Mouse (Mus musculus): Measurements from ENCODE around the gene Gm5089. TPM values are rescaled to one million over a fixed set of nuclear protein-coding genes. Genes with fewer than 3 reads are reported as not detected.

Gm5089 gene
- polyA plus RNA-seq, 1 experiment from 2014 or later: not detected

GRCm38 (mm10) chr14:122481181-122481580, 30.3 kb upstream of the Gm5089 start:
- Histone ChIP-seq H3K4me2 (ENCODE audit: low read depth, low read length) (no peak overlapping the region), H3K27ac (replicated peaks; ENCODE audit: low read depth, low read length) (no peak overlapping the region), H3K9me3 (replicated peaks; ENCODE audit: control insufficient read depth, low read length) (no peaks in the 10 kb centered on the region), H3K9ac (replicated peaks; ENCODE audit: low read length) (no peak overlapping the region), H3K36me3 (replicated peaks; ENCODE audit: control insufficient read depth, insufficient read depth, low read depth, low read length) (no peaks in the 10 kb centered on the region), H3K27me3 (ENCODE audit: control insufficient read depth, insufficient read depth, low read length) (peaks cover 57% of the 10 kb centered on the region), H3K4me3 (ENCODE audit: low read depth, low read length) (no peak overlapping the region; the same call in 1 of the 2 replicates), H3K4me1 (ENCODE audit: control insufficient read depth, insufficient read depth, low read length) (peaks cover 3% of the 10 kb centered on the region; the same call in 1 of the 2 replicates)
- ATAC-seq (replicated peaks; ENCODE audit: insufficient number of reproducible peaks, low FRiP score, low TSS enrichment, low read depth) (0 out of 2 replicates have a peak, but pooled peaks have one; percentile 47), DNase-seq (ENCODE audit: low spot score) (peak; percentile 24)
- 4% methylated on average over 15 of the region's 15 CpGs for WGBS

- Histone ChIP-seq H3K27me3 (ENCODE audit: control insufficient read depth, insufficient read depth, low read length) (peaks cover 65% of the 10 kb centered on the region), H3K9me3 (replicated peaks; ENCODE audit: control insufficient read depth, low read length) (no peaks in the 10 kb centered on the region), H3K27ac (replicated peaks; ENCODE audit: low read depth, low read length) (no peak overlapping the region), H3K4me1 (ENCODE audit: control insufficient read depth, insufficient read depth, low read length) (peaks cover 5% of the 10 kb centered on the region), H3K36me3 (replicated peaks; ENCODE audit: control insufficient read depth, insufficient read depth, low read depth, low read length) (no peaks in the 10 kb centered on the region), H3K4me3 (ENCODE audit: low read depth, low read length) (no peak overlapping the region), H3K4me2 (ENCODE audit: low read depth, low read length) (peak overlapping the region; percentile 10; the same call in 1 of the 2 replicates), H3K9ac (replicated peaks; ENCODE audit: low read length) (peak overlapping the region; percentile 18; the same call in 1 of the 2 replicates)
- 4% methylated on average over 2 of the region's 2 CpGs for WGBS
- DNase-seq (ENCODE audit: low spot score) (peak; percentile 49), ATAC-seq (replicated peaks; ENCODE audit: insufficient number of reproducible peaks, low FRiP score, low TSS enrichment, low read depth) (no peak)
These were observed 29.4 kb upstream of the Gm5089 start for GRCm38 (mm10) chr14:122480355-122480754.

- H3K27me3 ChIP-seq (ENCODE audit: control insufficient read depth, insufficient read depth, low read length): peaks cover 65% of the 10 kb centered on the region
- 0 out of 2 replicates have a peak overlapping the region, but pooled peaks have one; percentile 14 for H3K4me3 ChIP-seq (ENCODE audit: low read depth, low read length)
- no peaks in the 10 kb centered on the region for H3K9me3 ChIP-seq (replicated peaks; ENCODE audit: control insufficient read depth, low read length)
- ATAC-seq (replicated peaks; ENCODE audit: insufficient number of reproducible peaks, low FRiP score, low TSS enrichment, low read depth) (no peak), DNase-seq (ENCODE audit: low spot score) (peak; percentile 35)
- H3K4me2 ChIP-seq (ENCODE audit: low read depth, low read length): no peak overlapping the region
- no peak overlapping the region for H3K9ac ChIP-seq (replicated peaks; ENCODE audit: low read length)
- 13% methylated on average over 17 of the region's 17 CpGs for WGBS
- no peak overlapping the region for H3K27ac ChIP-seq (replicated peaks; ENCODE audit: low read depth, low read length)
- H3K4me1 ChIP-seq (ENCODE audit: control insufficient read depth, insufficient read depth, low read length): peaks cover 9% of the 10 kb centered on the region
- no peaks in the 10 kb centered on the region for H3K36me3 ChIP-seq (replicated peaks; ENCODE audit: control insufficient read depth, insufficient read depth, low read depth, low read length)
These were observed 28.7 kb upstream of the Gm5089 start for GRCm38 (mm10) chr14:122479461-122480109.

- Histone ChIP-seq H3K27ac (replicated peaks; ENCODE audit: low read depth, low read length) (peak overlapping the region; percentile 47; the same call in 1 of the 2 replicates), H3K4me2 (ENCODE audit: low read depth, low read length) (peak overlapping the region; percentile 36), H3K27me3 (ENCODE audit: control insufficient read depth, insufficient read depth, low read length) (peaks cover 65% of the 10 kb centered on the region), H3K4me1 (ENCODE audit: control insufficient read depth, insufficient read depth, low read length) (peaks cover 9% of the 10 kb centered on the region), H3K36me3 (replicated peaks; ENCODE audit: control insufficient read depth, insufficient read depth, low read depth, low read length) (no peaks in the 10 kb centered on the region), H3K9me3 (replicated peaks; ENCODE audit: control insufficient read depth, low read length) (no peaks in the 10 kb centered on the region), H3K4me3 (ENCODE audit: low read depth, low read length) (peak overlapping the region; percentile 48), H3K9ac (replicated peaks; ENCODE audit: low read length) (peak overlapping the region; percentile 64)
- no peak for ATAC-seq (replicated peaks; ENCODE audit: insufficient number of reproducible peaks, low FRiP score, low TSS enrichment, low read depth)
- peak; percentile 25 for DNase-seq (ENCODE audit: low spot score)
- 0% methylated on average over 21 of the region's 22 CpGs for WGBS
These were observed 27.7 kb upstream of the Gm5089 start for GRCm38 (mm10) chr14:122478574-122479011.

- WGBS: 2% methylated on average over 9 of the region's 9 CpGs
- no peaks in the 10 kb centered on the region for H3K9me3 ChIP-seq (replicated peaks; ENCODE audit: control insufficient read depth, low read length)
- DNase-seq (ENCODE audit: low spot score): peak; percentile 22
- H3K27me3 ChIP-seq (ENCODE audit: control insufficient read depth, insufficient read depth, low read length): peaks cover 66% of the 10 kb centered on the region
- no peak for ATAC-seq (replicated peaks; ENCODE audit: insufficient number of reproducible peaks, low FRiP score, low TSS enrichment, low read depth)
- peak overlapping the region; percentile 64 for H3K9ac ChIP-seq (replicated peaks; ENCODE audit: low read length)
- H3K4me2 ChIP-seq (ENCODE audit: low read depth, low read length): no peak overlapping the region; the same call in 1 of the 2 replicates
- H3K36me3 ChIP-seq (replicated peaks; ENCODE audit: control insufficient read depth, insufficient read depth, low read depth, low read length): no peaks in the 10 kb centered on the region
- peak overlapping the region; percentile 48 for H3K4me3 ChIP-seq (ENCODE audit: low read depth, low read length)
- H3K4me1 ChIP-seq (ENCODE audit: control insufficient read depth, insufficient read depth, low read length): peaks cover 9% of the 10 kb centered on the region
- no peak overlapping the region for H3K27ac ChIP-seq (replicated peaks; ENCODE audit: low read depth, low read length)
These were observed 27.2 kb upstream of the Gm5089 start for GRCm38 (mm10) chr14:122477971-122478573.

- peak overlapping the region; percentile 68 for H3K9ac ChIP-seq (replicated peaks; ENCODE audit: low read length)
- ATAC-seq (replicated peaks; ENCODE audit: insufficient number of reproducible peaks, low FRiP score, low TSS enrichment, low read depth) (no peak), DNase-seq (ENCODE audit: low spot score) (peak; percentile 49)
- WGBS: under 1% methylated on average over 20 of the region's 20 CpGs
- H3K9me3 ChIP-seq (replicated peaks; ENCODE audit: control insufficient read depth, low read length): no peaks in the 10 kb centered on the region
- peaks cover 9% of the 10 kb centered on the region for H3K4me1 ChIP-seq (ENCODE audit: control insufficient read depth, insufficient read depth, low read length)
- H3K4me3 ChIP-seq (ENCODE audit: low read depth, low read length): peak overlapping the region; percentile 48
- H3K27ac ChIP-seq (replicated peaks; ENCODE audit: low read depth, low read length): no peak overlapping the region
- peak overlapping the region; percentile 10; the same call in 1 of the 2 replicates for H3K4me2 ChIP-seq (ENCODE audit: low read depth, low read length)
- no peaks in the 10 kb centered on the region for H3K36me3 ChIP-seq (replicated peaks; ENCODE audit: control insufficient read depth, insufficient read depth, low read depth, low read length)
- H3K27me3 ChIP-seq (ENCODE audit: control insufficient read depth, insufficient read depth, low read length): peaks cover 60% of the 10 kb centered on the region
These were observed 26.4 kb upstream of the Gm5089 start for GRCm38 (mm10) chr14:122477261-122477671.

- no peak overlapping the region for H3K27ac ChIP-seq (replicated peaks; ENCODE audit: low read depth, low read length)
- no peak for ATAC-seq (replicated peaks; ENCODE audit: insufficient number of reproducible peaks, low FRiP score, low TSS enrichment, low read depth)
- H3K36me3 ChIP-seq (replicated peaks; ENCODE audit: control insufficient read depth, insufficient read depth, low read depth, low read length): no peaks in the 10 kb centered on the region
- under 1% methylated on average over 18 of the region's 18 CpGs for WGBS
- peak; percentile 10 for DNase-seq (ENCODE audit: low spot score)
- peak overlapping the region; percentile 68 for H3K9ac ChIP-seq (replicated peaks; ENCODE audit: low read length)
- H3K4me1 ChIP-seq (ENCODE audit: control insufficient read depth, insufficient read depth, low read length): peaks cover 9% of the 10 kb centered on the region
- peak overlapping the region; percentile 10; the same call in 1 of the 2 replicates for H3K4me2 ChIP-seq (ENCODE audit: low read depth, low read length)
- H3K4me3 ChIP-seq (ENCODE audit: low read depth, low read length): peak overlapping the region; percentile 48
- no peaks in the 10 kb centered on the region for H3K9me3 ChIP-seq (replicated peaks; ENCODE audit: control insufficient read depth, low read length)
- peaks cover 58% of the 10 kb centered on the region for H3K27me3 ChIP-seq (ENCODE audit: control insufficient read depth, insufficient read depth, low read length)
These were observed 25.9 kb upstream of the Gm5089 start for GRCm38 (mm10) chr14:122476822-122477215.

All from embryonic facial prominence, embryonic 11.5 days (tissue).